Mouse (Mus musculus): Measurements from ENCODE around the gene Frmpd4. TPM values are rescaled to one million over a fixed set of nuclear protein-coding genes. Genes with fewer than 3 reads are reported as not detected.

Gene Frmpd4
- total and polyA plus RNA-seq, 3 experiments, result not detected

GRCm38 (mm10) chrX:167552827-167553226 is 1024.2 kb downstream of the Frmpd4 start:
- H3K27me3 ChIP-seq (replicated peaks), result no peaks in the 10 kb centered on the region
- no peak for DNase-seq (ENCODE audit: extremely low read depth)
- H3K9ac ChIP-seq (ENCODE audit: insufficient read depth, low read depth), result no peak overlapping the region
- no peaks in the 10 kb centered on the region for H3K9me3 ChIP-seq (replicated peaks; ENCODE audit: low read length)
- H3K4me3 ChIP-seq (replicated peaks in 1 of 3; ENCODE audit: low read depth in 2 of 3, low read length in 2 of 3, poor library complexity in 1 of 3), result no peak overlapping the region
- no peak overlapping the region for H3K27ac ChIP-seq (ENCODE audit: insufficient read depth, low read depth)
- no peak for TF ChIP-seq ELF1 (IDR thresholded peaks at IDR 0.05; ENCODE audit: low read depth, low read length)
- TF ChIP-seq MYC (IDR thresholded peaks at IDR 0.05; ENCODE audit: low read depth, low read length), result no peak
- TF ChIP-seq JUN (IDR thresholded peaks at IDR 0.05; ENCODE audit: insufficient read depth, low read depth, low read length), result no peak
- no peak for TF ChIP-seq EP300 (IDR thresholded peaks at IDR 0.05; ENCODE audit: low read length)
- in situ Hi-C loops (cut with MboI; ENCODE audit: low pct_ligation_motif_present, low pct_unique_long_range_greater_than_20kb, low sequenced_read_pairs) (no loop called here), dilution Hi-C loops (cut with MboI; ENCODE audit: extremely low pct_ligation_motif_present, extremely low pct_unique_long_range_greater_than_20kb, low sequenced_read_pairs) (no loop called here)
- no peak overlapping the region for H3K4me2 ChIP-seq (ENCODE audit: insufficient read depth, low read depth, poor library complexity, severe bottlenecking)
- no peaks in the 10 kb centered on the region for H3K4me1 ChIP-seq (ENCODE audit: control insufficient read depth in 1 of 2, insufficient read depth in 2 of 2)
- no peaks in the 10 kb centered on the region for H3K79me2 ChIP-seq (replicated peaks; ENCODE audit: control insufficient read depth, extremely low read depth, insufficient read depth, poor library complexity, severe bottlenecking)
- no peaks in the 10 kb centered on the region for H3K36me3 ChIP-seq (replicated peaks in 1 of 2; ENCODE audit: control insufficient read depth in 1 of 2, insufficient read depth in 1 of 2, low read length in 1 of 2)

DNA sequence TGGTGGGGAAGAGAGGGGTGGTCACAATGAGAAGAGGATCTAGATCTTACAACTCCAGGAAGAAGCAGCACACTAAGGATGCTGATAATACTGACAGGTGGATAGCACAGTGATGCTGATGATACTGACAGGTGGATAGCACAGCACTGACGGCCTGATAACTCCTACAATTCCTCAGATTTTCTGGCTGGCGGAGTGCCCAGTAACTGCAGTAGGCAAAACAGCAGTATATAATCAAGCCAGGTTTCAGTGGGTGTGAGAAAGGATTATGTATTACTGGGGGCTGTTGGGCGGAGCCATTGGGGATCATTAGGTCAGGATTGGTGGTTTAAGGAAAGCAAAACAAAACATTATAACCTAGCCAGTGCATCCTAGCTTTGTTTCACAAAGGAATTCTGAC is 1053.9 kb downstream of the Frmpd4 start:
- H3K79me2 ChIP-seq (replicated peaks; ENCODE audit: control insufficient read depth, extremely low read depth, insufficient read depth, poor library complexity, severe bottlenecking), result no peaks in the 10 kb centered on the region
- TF ChIP-seq UBTF (IDR thresholded peaks at IDR 0.05; ENCODE audit: low read depth, low read length) (no peak), POLR2A (IDR thresholded peaks at IDR 0.05; ENCODE audit: low read depth, low read length) (no peak), SIN3A (IDR thresholded peaks at IDR 0.05; ENCODE audit: low read length) (no peak), JUN (IDR thresholded peaks at IDR 0.05; ENCODE audit: insufficient read depth, low read depth, low read length) (no peak), KAT2A (IDR thresholded peaks at IDR 0.05; ENCODE audit: insufficient replicate concordance, low read length) (no peak), CTCF (conservative IDR thresholded peaks at IDR 0.05 in 1 of 2, IDR thresholded peaks at IDR 0.05 in 1 of 2; ENCODE audit: low read depth in 2 of 2, low read length in 2 of 2) (no peak), NRF1 (IDR thresholded peaks at IDR 0.05; ENCODE audit: low read depth, low read length) (no peak), USF1 (IDR thresholded peaks at IDR 0.05; ENCODE audit: low read depth, low read length) (no peak), ZMIZ1 (IDR thresholded peaks at IDR 0.05; ENCODE audit: low read depth, low read length) (no peak), EP300 (IDR thresholded peaks at IDR 0.05; ENCODE audit: low read length) (no peak), POLR2AphosphoS2 (IDR thresholded peaks at IDR 0.05; ENCODE audit: low read depth, low read length) (no peak), CHD2 (IDR thresholded peaks at IDR 0.05; ENCODE audit: low read length) (no peak)
- in situ Hi-C loops (cut with MboI; ENCODE audit: low pct_ligation_motif_present, low pct_unique_long_range_greater_than_20kb, low sequenced_read_pairs), result no loop called here
- dilution Hi-C loops (cut with MboI; ENCODE audit: extremely low pct_ligation_motif_present, extremely low pct_unique_long_range_greater_than_20kb, low sequenced_read_pairs), result no loop called here
- H3K36me3 ChIP-seq (replicated peaks in 1 of 2; ENCODE audit: control insufficient read depth in 1 of 2, insufficient read depth in 1 of 2, low read length in 1 of 2), result no peaks in the 10 kb centered on the region
- H3K4me1 ChIP-seq (ENCODE audit: control insufficient read depth in 1 of 2, insufficient read depth in 2 of 2), result no peaks in the 10 kb centered on the region; a peak in 1 of 4 replicates
- H3K4me3 ChIP-seq (replicated peaks in 1 of 3; ENCODE audit: low read depth in 2 of 3, low read length in 2 of 3, poor library complexity in 1 of 3), result no peak overlapping the region
- no peak for DNase-seq (ENCODE audit: extremely low read depth)
- no peak overlapping the region for H3K27ac ChIP-seq (ENCODE audit: insufficient read depth, low read depth)
- H3K27me3 ChIP-seq (replicated peaks), result no peaks in the 10 kb centered on the region
- no peaks in the 10 kb centered on the region for H3K9me3 ChIP-seq (replicated peaks; ENCODE audit: low read length)
- H3K9ac ChIP-seq (ENCODE audit: insufficient read depth, low read depth), result no peak overlapping the region
- no peak overlapping the region for H3K4me2 ChIP-seq (ENCODE audit: insufficient read depth, low read depth, poor library complexity, severe bottlenecking)

DNA sequence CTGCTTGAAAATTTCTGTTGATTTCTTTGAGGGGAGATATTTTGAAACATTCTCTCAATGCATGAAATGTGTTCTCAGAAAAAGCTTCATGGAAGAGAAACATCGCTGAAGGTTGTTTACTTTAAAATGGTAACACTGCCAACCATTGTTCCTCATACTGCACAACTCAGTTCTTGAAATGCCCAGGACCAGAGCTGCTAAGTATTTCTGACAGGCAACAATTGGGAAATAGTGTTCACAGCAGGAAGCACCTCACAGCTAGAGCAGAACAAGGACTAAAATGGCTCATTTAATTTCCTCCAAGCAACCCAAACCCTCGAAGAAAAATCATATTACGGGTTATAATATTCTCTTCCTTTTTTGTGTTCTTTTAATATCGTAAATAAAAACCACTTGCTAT is 1054.5 kb downstream of the Frmpd4 start:
- H3K9me3 ChIP-seq (replicated peaks; ENCODE audit: low read length), result no peaks in the 10 kb centered on the region
- TF ChIP-seq NELFE (IDR thresholded peaks at IDR 0.05; ENCODE audit: low read depth, low read length), result no peak
- TF ChIP-seq SIN3A (IDR thresholded peaks at IDR 0.05; ENCODE audit: low read length), result no peak
- no peak for TF ChIP-seq POLR2AphosphoS2 (IDR thresholded peaks at IDR 0.05; ENCODE audit: low read depth, low read length)
- no peak for TF ChIP-seq MXI1 (IDR thresholded peaks at IDR 0.05; ENCODE audit: low read depth, low read length)
- TF ChIP-seq TBP (conservative IDR thresholded peaks at IDR 0.05; ENCODE audit: low read depth, low read length), result no peak
- TF ChIP-seq ZMIZ1 (IDR thresholded peaks at IDR 0.05; ENCODE audit: low read depth, low read length), result no peak
- no peak for TF ChIP-seq IRF4 (IDR thresholded peaks at IDR 0.05; ENCODE audit: low read depth, low read length)
- TF ChIP-seq USF2 (conservative IDR thresholded peaks at IDR 0.05; ENCODE audit: low read depth, low read length), result no peak
- TF ChIP-seq ZKSCAN1 (IDR thresholded peaks at IDR 0.05; ENCODE audit: borderline replicate concordance, low read depth, low read length), result no peak
- TF ChIP-seq PAX5 (IDR thresholded peaks at IDR 0.05; ENCODE audit: low read length), result no peak
- no peak for TF ChIP-seq TCF12 (IDR thresholded peaks at IDR 0.05; ENCODE audit: low read depth, low read length)
- TF ChIP-seq ELF1 (IDR thresholded peaks at IDR 0.05; ENCODE audit: low read depth, low read length), result no peak
- no peak for TF ChIP-seq POLR2A (IDR thresholded peaks at IDR 0.05; ENCODE audit: low read depth, low read length)
- TF ChIP-seq ETS1 (conservative IDR thresholded peaks at IDR 0.05; ENCODE audit: low read depth, low read length), result no peak
- no peak overlapping the region for H3K4me2 ChIP-seq (ENCODE audit: insufficient read depth, low read depth, poor library complexity, severe bottlenecking)
- no peaks in the 10 kb centered on the region for H3K27me3 ChIP-seq (replicated peaks)
- no peak overlapping the region for H3K9ac ChIP-seq (ENCODE audit: insufficient read depth, low read depth)
- in situ Hi-C loops (cut with MboI; ENCODE audit: low pct_ligation_motif_present, low pct_unique_long_range_greater_than_20kb, low sequenced_read_pairs) (no loop called here), dilution Hi-C loops (cut with MboI; ENCODE audit: extremely low pct_ligation_motif_present, extremely low pct_unique_long_range_greater_than_20kb, low sequenced_read_pairs) (no loop called here)
- no peaks in the 10 kb centered on the region; a peak in 1 of 4 replicates for H3K4me1 ChIP-seq (ENCODE audit: control insufficient read depth in 1 of 2, insufficient read depth in 2 of 2)
- H3K27ac ChIP-seq (ENCODE audit: insufficient read depth, low read depth), result no peak overlapping the region
- no peaks in the 10 kb centered on the region for H3K79me2 ChIP-seq (replicated peaks; ENCODE audit: control insufficient read depth, extremely low read depth, insufficient read depth, poor library complexity, severe bottlenecking)
- H3K36me3 ChIP-seq (replicated peaks in 1 of 2; ENCODE audit: control insufficient read depth in 1 of 2, insufficient read depth in 1 of 2, low read length in 1 of 2), result no peaks in the 10 kb centered on the region
- no peak for DNase-seq (ENCODE audit: extremely low read depth)
- no peak overlapping the region for H3K4me3 ChIP-seq (replicated peaks in 1 of 3; ENCODE audit: low read depth in 2 of 3, low read length in 2 of 3, poor library complexity in 1 of 3)
